Mouse (Mus musculus) left cerebral cortex, postnatal 14 days (tissue): ENCODE measurements around the gene Tspan4. TPM values are rescaled to one million over a fixed set of nuclear protein-coding genes. Genes with fewer than 3 reads are reported as not detected.
A peak's percentile ranks its signal among the peaks of the same experiment; 100 is the strongest.

Source experiments
- DNase-seq, 2 experiments: peaks; one replicate each; pipeline ENCODE4 v3.0.0; 2021 to 2022; ENCODE audit warnings: low spot score in 2 of 2, mixed read lengths in 1 of 2
- intact Hi-C: fragments of 180-260 bp; cut with DNase I; formaldehyde crosslinking; loops from one replicate; pipeline ENCODE4 v1.15.1; 2025
- long read RNA-seq, 2 experiments: library from polyadenylated mRNA; stranded (forward); transcript quantifications; one replicate each; pipeline ENCODE4 v2.0.0; 2021
- total RNA-seq, 2 experiments: library from RNA; stranded (reverse); gene quantifications; 2 replicates each; pipeline ENCODE4 v1.2.3; 2021

The Tspan4 gene
- 10 to 100 TPM; 23.2 to 23.7 TPM for total RNA-seq
- long read RNA-seq, experiment 1, transcript Tspan4-201 (8 exons, 1,466 nt), result major isoform, 5 of 59 reads
- long read RNA-seq, experiment 1, partial matches to known transcripts, result 45 of 59 reads
- long read RNA-seq, experiment 1, other reads (novel, unspliced or antisense), result 5 of 59 reads
- long read RNA-seq, experiment 2, transcript Tspan4-202 (8 exons, 1,281 nt), result major isoform, 6 of 59 reads
- long read RNA-seq, experiment 2, partial matches to known transcripts, result 47 of 59 reads
- long read RNA-seq, experiment 2, other reads (novel, unspliced or antisense), result 5 of 59 reads

DNA sequence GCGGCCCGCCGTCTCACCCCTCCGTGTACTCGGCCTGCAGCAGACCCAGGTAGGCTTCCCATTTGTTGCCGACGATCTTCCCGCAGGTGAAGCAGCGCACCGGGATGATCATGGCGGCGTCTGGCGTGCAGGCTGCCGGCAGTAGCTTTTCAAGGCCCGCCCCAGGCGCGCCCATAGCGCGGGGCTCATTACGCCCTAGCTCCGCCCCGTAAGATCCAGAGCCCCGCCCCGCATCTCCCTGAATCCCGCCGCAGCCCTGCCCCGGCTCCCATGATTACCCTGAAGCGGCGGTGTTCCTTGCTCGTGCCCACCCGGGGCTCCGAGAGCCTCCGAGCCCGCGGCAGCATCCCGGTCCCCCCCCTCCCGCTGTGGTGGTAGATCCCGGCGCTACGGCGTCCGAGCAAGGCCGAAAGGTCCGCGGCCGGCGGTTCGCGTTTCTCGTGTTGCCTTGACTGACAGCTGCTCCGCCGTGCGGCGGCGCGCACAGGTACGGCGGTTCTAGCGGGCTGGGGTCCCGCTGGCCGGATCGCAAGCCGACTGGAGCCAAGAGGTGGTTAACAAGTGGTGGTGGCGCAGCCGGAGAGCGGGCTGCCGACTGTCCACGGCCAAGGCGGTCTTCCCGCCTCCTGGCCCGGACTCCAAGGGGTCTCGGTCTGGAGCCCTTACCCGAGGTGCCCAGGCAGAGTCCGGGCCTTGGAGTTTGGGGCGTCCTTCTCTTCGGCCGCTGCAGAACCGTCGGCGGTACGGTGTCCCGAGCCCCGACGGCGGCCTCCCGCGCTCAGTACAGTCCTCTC, at the start of gene Tspan4, which contains the start of gene Polr2l:
Gene Tspan4 (plus strand): TSS at position 230 of the 794 bp plus-strand sequence.
Gene Polr2l (minus strand): TSS at position 122 of the 794 bp plus-strand sequence.
- intact Hi-C loops, result no loop called here
- DNase-seq, result peak; percentile 80 to 84

- intact Hi-C loops, result no loop called here
- DNase-seq, result no peak
Measured at GRCm38 (mm10) chr7:141426948-141427730, 47.9 kb upstream of the Tspan4 start.

DNA sequence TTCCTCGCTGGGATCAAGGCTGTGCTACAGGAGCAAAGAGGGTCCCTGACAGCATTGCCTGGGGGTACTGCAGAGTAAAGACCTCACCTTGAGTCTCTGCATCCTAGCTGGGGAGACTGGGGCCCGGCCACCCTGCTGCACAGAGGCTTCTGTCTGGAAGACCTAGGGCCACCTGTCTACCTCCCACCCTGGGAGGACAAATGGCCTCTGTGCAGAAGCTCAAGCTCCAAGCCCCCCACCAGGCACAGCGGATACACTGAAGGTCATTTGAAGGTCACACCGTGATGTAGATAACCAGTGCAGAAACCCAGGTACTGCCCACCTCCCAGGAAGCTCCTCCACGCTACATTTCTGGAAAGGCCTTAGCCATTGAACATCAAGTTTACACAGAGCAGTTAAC, 46.3 kb upstream of the Tspan4 start:
- intact Hi-C loops, result no loop called here
- no peak for DNase-seq

DNA sequence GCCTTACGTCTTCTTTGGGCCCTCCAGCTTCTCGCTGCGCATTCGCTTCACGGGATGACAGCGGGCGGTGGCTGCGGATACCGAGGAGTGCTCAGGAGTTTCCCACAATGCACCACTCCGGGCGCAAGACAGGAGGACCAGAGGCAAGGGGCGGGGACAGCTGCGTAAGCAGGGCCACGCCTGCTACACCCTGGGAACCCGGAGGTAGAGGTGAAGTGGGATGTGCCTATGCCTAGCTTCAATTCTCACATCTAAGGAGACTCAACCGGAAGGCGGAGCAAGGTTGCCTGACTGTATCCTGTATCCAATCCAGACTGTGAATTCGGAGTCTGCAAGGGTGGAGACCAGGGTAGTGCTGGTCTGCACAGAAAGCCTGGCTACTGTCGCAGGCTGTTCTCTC, 45.7 kb upstream of the Tspan4 start, which contains the start of gene Cend1:
Gene Cend1 (minus strand): TSS at position 182 of the 400 bp plus-strand sequence.
- intact Hi-C loops, result no loop called here
- peak; percentile 89 to 90 for DNase-seq

DNA sequence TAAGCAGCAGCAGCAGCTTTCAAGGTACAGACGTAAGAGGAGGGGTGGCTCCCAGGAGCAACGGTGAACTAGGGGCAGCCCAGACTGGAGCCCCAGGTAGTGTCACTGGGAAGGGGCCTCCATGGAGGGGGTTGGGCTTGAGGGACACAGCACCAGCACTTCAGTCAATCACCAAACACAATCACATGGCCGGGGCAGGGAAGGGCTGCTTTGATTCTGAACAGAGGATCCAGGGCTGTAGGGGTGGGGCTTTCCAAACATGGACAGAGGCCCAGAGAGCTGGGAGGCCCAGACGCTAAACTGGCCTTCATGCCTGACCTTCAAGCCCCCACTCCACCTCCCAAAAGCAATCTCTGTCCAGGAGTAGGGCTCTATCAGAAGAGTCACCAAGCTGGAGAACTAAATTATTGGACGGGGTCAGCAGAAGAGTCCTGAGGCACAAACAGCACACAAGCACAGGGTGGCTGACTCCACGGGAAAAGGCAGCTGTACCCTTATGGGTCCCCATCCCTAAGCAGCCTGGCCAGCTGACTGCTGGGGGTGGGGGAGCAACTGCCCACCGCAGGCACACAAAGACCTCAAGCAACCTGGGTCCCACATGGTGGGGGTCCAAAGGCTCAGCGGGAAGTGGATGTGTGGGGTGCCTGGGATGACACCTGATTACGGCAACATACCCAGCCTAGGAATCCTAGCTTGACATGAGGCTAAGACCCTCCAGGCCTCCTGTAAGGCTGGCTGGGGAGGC, 45.0 kb upstream of the Tspan4 start:
- no peak for DNase-seq
- intact Hi-C loops, result no loop called here

DNA sequence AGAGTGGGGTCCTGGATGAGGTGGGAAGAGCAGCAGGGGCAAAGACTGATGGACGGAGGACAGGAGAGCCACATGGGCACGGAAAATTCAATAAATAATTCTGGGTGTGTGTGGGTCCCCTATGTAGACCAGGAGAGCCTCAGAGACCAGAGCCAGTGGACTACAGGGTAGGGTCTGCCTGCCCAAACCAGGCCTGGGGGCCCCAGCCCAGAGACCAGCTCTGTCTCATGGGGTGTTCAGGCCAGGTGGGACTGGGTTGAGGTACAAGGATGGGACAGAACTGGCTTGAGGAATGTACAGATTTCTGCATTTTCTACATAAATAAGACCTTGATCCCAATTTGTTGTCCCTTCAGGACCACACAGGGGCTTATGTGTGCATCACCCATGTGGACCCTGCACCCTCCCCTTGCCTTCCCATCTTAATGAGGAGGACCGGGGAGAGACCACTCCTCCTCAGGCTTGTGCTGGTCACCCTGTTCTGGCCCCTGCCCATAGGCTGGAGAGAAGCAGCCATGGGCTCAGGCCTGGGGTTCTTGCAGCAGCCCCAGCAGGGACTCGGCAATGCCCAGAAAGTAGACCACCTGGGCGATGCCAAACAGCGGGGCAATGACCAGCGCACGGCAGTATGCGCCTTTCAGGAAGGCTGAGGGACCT, 44.3 kb upstream of the Tspan4 start:
- DNase-seq, result no peak
- intact Hi-C loops, result no loop called here

- intact Hi-C loops, result no loop called here
- no peak for DNase-seq
Measured at GRCm38 (mm10) chr7:141431434-141432185, 43.4 kb upstream of the Tspan4 start.

DNA sequence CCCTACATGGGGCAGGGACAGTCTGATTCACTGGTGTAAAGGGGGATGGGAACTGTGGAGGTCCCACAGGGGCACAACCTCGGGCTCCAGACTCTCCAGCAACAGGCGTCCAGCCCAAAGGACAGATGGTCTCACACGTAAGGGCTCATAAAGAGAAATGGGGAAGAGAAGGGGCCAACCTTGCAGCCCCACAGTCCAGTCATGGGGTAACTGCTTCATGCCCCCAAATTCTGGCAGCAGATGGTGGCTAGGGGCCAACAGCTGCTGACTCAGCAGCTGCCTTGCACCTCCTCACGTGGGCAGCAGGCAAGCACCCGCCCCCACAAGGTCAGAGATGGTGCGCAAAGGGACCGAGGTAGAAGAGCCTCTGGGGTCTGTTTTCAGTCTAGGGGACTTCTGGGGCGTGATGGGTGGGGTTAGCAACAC, 42.8 kb upstream of the Tspan4 start:
- DNase-seq, result no peak

DNA sequence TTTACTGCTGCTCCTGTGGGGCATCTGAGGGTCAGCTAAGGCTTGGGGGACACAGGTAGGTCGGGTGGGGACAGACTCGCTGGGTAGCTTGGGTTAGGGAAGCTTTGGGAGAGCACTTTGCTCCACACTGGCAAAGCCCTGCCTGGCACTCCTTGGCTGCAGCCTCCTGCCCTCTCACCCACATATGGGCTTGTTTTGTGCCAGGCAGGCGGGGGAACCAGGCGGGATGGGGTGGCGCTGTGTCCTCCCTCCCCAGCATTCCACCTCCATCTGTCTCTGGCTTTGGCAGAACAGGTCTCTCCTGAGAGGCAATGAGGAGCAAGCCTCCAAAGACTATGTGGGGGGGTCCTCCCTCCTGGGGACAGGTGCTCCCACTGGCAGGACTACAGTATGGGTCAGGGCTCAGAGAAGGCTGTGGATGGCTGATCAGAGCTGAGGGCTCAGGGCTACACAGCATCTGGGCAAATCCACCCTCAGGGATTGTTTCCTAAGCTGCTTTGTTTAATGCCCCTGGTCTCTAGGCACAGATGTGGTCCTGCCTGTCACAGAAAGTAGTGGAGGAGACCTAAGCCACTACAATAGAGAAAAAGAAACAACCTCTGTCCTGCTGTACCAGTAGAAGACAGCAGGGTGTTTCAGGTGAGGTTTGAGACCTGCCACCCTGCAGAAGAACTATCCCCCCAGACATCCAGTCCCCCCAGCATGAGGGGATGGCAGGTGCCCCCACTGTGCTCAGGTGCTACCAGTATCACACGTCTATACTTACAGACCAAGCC, 42.1 kb upstream of the Tspan4 start:
- DNase-seq, result no peak
- intact Hi-C loops, result no loop called here

More for the DNA sequence above, 42.8 kb upstream of the Tspan4 start:
- intact Hi-C loops, result no loop called here

- DNase-seq, result no peak
Measured at GRCm38 (mm10) chr7:141433517-141434400, 41.3 kb upstream of the Tspan4 start.

GRCm38 (mm10) chr7:141434464-141434863, 40.6 kb upstream of the Tspan4 start:
- intact Hi-C loops, result no loop called here
- DNase-seq, result peak; percentile 74 to 80

More at GRCm38 (mm10) chr7:141433517-141434400, 41.3 kb upstream of the Tspan4 start:
- intact Hi-C loops, result no loop called here

- intact Hi-C loops, result no loop called here
Measured at GRCm38 (mm10) chr7:141435129-141435855, 39.7 kb upstream of the Tspan4 start.

DNA sequence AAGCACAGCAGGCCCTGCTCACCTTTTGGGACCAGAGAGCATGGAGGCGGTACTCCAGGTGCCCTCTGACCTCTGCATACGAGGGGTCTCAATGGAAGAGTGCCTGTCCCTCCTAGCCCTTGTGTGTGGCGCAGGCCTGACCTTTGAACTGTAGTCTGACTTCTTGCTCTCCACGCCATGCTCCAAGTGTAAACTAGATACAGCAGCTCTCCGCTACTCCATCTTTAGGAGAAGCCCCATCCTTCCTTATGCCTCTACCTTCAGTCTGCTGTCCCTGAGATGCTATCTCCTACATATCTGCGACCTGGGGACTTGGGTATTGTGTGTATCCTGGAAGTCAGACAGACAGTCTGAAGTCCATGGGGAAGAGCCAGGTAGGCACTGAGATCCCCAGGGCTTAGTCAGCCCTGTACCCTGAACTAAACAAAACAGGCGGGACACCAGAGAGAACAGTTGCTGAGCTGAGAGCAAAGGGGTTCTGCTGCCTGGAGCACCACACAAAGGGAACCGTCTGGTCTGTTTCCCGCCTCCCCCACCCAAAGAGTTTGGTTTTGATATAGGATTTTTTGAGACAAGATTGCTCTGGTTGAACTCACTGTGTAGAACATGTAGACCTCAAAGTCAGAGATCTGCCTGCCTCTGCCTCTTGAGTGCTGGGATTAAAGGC, 39.1 kb upstream of the Tspan4 start:
- intact Hi-C loops, result no loop called here
- no peak for DNase-seq

More at GRCm38 (mm10) chr7:141435129-141435855, 39.7 kb upstream of the Tspan4 start:
- DNase-seq, result peak; percentile 58 to 64

DNA sequence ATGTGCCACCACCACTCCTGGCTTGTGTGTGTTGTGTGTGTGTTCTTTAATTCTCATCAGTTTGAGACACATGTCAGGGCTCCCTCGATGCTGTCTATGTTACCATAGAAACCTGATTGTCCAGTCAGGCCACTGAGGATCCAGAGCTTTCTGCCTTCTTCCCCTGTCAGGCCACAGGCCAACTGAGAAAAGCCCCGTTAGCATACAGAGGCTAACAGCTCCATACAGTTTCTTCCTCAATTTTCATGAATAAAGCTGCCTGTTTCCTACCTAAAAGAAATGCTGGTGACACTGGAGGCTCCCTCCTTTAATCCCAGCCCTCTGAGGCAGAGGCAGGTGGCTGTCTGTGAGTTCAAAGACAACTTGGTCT, 38.5 kb upstream of the Tspan4 start:
- no peak for DNase-seq
- intact Hi-C loops, result no loop called here
